Mouse (Mus musculus): ENCODE data around the gene Vps8. TPM values are rescaled to one million over a fixed set of nuclear protein-coding genes. Genes with fewer than 3 reads are reported as not detected.
A peak's percentile ranks its signal among the peaks of the same experiment; 100 is the strongest.

Vps8 gene
- polyA plus RNA-seq, 1 experiment from 2014 or later, result 14.3 TPM

GRCm38 (mm10) chr16:21492346-21492745, 69.4 kb downstream of the Vps8 start:
- peaks cover 4% of the 10 kb centered on the region for H3K4me1 ChIP-seq
- no peaks in the 10 kb centered on the region for H3K9me3 ChIP-seq
- H3K36me3 ChIP-seq, result peaks cover 6% of the 10 kb centered on the region; the same call in 1 of the 2 replicates
- H3K4me3 ChIP-seq, result no peak overlapping the region
- 62% methylated on average over 5 of the region's 5 CpGs for WGBS
- H3K27me3 ChIP-seq, result no peaks in the 10 kb centered on the region
- ATAC-seq (ENCODE audit: low FRiP score, low read depth), result no peak
- H3K9ac ChIP-seq, result no peak overlapping the region
- H3K27ac ChIP-seq, result no peak overlapping the region
- no peak overlapping the region for H3K4me2 ChIP-seq (replicated peaks)

DNA sequence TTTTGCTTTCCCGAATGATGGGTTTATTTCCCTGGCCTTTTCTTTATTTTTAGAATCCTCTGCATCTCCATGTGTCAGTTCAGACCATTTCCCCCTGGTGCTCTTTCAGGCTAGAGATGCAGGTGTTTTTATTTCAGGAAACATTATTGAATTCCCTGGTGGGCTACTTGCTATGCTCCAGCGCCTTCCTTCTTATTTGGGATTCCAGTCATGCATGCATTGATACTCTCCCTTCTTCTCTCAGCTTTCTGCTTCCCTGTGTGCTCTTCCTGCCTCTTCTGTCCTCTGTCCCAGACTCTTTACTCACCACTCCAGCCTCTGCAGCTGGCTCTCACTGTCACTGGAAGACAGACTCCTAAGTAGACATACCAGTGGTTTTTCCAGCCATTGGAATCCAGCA, 70.0 kb downstream of the Vps8 start:
- 50% methylated on average over 2 of the region's 2 CpGs for WGBS
- Histone ChIP-seq H3K4me3 (no peak overlapping the region), H3K9ac (no peak overlapping the region), H3K27ac (no peak overlapping the region), H3K27me3 (no peaks in the 10 kb centered on the region), H3K9me3 (no peaks in the 10 kb centered on the region), H3K4me1 (peaks cover 4% of the 10 kb centered on the region), H3K36me3 (peaks cover 6% of the 10 kb centered on the region; the same call in 1 of the 2 replicates), H3K4me2 (replicated peaks) (no peak overlapping the region)
- no peak for ATAC-seq (ENCODE audit: low FRiP score, low read depth)

GRCm38 (mm10) chr16:21494681-21495080, 71.8 kb downstream of the Vps8 start:
- H3K4me2 ChIP-seq (replicated peaks), result no peak overlapping the region
- no peak overlapping the region for H3K4me3 ChIP-seq
- H3K9ac ChIP-seq, result no peak overlapping the region
- H3K4me1 ChIP-seq, result peaks cover 19% of the 10 kb centered on the region
- no peaks in the 10 kb centered on the region for H3K9me3 ChIP-seq
- no peak for ATAC-seq (ENCODE audit: low FRiP score, low read depth)
- peaks cover 6% of the 10 kb centered on the region; the same call in 1 of the 2 replicates for H3K36me3 ChIP-seq
- no peak overlapping the region for H3K27ac ChIP-seq
- WGBS, result 94% methylated on average over 6 of the region's 6 CpGs
- H3K27me3 ChIP-seq, result no peaks in the 10 kb centered on the region

GRCm38 (mm10) chr16:21496799-21497198, 73.9 kb downstream of the Vps8 start:
- H3K9me3 ChIP-seq, result no peaks in the 10 kb centered on the region
- H3K4me1 ChIP-seq, result peaks cover 31% of the 10 kb centered on the region
- no peak overlapping the region for H3K4me2 ChIP-seq (replicated peaks)
- H3K4me3 ChIP-seq, result no peak overlapping the region
- H3K27ac ChIP-seq, result no peak overlapping the region
- peaks cover 6% of the 10 kb centered on the region; the same call in 1 of the 2 replicates for H3K36me3 ChIP-seq
- H3K9ac ChIP-seq, result no peak overlapping the region
- WGBS, result 89% methylated on average over 9 of the region's 9 CpGs
- no peak for ATAC-seq (ENCODE audit: low FRiP score, low read depth)
- H3K27me3 ChIP-seq, result no peaks in the 10 kb centered on the region

- Histone ChIP-seq H3K9me3 (no peaks in the 10 kb centered on the region), H3K4me1 (peaks cover 31% of the 10 kb centered on the region), H3K9ac (no peak overlapping the region), H3K4me3 (no peak overlapping the region), H3K27me3 (no peaks in the 10 kb centered on the region), H3K36me3 (peaks cover 6% of the 10 kb centered on the region; the same call in 1 of the 2 replicates), H3K4me2 (replicated peaks) (no peak overlapping the region), H3K27ac (no peak overlapping the region)
- no peak for ATAC-seq (ENCODE audit: low FRiP score, low read depth)
- 72% methylated on average over 3 of the region's 3 CpGs for WGBS
These were observed 74.7 kb downstream of the Vps8 start for GRCm38 (mm10) chr16:21497627-21498026.

DNA sequence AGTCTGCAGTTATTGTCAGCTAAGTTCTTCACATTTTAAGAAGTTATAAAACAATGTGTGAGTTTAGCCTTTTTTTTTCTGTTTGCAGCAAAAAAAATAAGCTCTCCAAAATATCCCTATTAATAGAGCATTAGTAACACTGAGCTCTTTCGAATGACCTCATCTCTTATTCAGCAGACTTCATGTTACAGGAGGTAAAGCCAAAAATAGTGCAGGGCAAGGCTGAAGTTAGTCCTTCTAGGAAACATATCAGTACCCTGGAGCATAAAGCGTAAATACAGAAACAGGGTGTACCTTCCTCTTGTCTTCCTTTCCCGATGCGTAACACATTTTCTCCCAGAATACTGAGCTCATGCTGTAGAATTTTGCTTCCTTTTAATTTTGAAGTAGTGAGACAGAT, 76.1 kb downstream of the Vps8 start:
- no peak for ATAC-seq (ENCODE audit: low FRiP score, low read depth)
- Histone ChIP-seq H3K4me3 (no peak overlapping the region), H3K27me3 (no peaks in the 10 kb centered on the region), H3K9me3 (no peaks in the 10 kb centered on the region), H3K4me2 (replicated peaks) (no peak overlapping the region), H3K27ac (peak overlapping the region; percentile 4; the same call in 1 of the 2 replicates), H3K36me3 (peaks cover 6% of the 10 kb centered on the region; the same call in 1 of the 2 replicates), H3K9ac (no peak overlapping the region), H3K4me1 (peaks cover 26% of the 10 kb centered on the region)
- 81% methylated on average over 4 of the region's 4 CpGs for WGBS

DNA sequence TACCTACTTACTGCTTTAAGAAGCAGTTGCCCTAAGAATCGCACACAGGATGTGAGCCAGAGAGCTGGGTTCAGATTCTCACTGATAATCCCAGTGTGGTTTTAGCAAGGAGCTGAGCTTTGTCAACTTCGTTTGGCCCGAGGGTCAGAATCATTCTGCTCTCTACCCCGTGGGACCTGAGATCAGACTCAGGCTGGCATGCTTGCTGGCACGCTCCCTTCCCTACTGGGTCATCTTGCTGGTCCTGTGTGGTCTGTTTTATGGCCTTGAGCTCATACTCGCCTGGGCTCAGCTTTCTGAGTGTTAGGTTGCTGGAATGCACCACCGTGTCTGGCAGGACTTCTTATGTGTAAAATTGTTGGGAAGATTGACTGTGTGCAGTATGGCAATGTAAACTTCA, 76.7 kb downstream of the Vps8 start:
- Histone ChIP-seq H3K4me3 (no peak overlapping the region), H3K27me3 (no peaks in the 10 kb centered on the region), H3K9me3 (no peaks in the 10 kb centered on the region), H3K36me3 (peaks cover 6% of the 10 kb centered on the region; the same call in 1 of the 2 replicates), H3K4me1 (peaks cover 26% of the 10 kb centered on the region), H3K4me2 (replicated peaks) (no peak overlapping the region), H3K27ac (peak overlapping the region; percentile 4; the same call in 1 of the 2 replicates), H3K9ac (no peak overlapping the region)
- no peak for ATAC-seq (ENCODE audit: low FRiP score, low read depth)
- 45% methylated on average over 7 of the region's 7 CpGs for WGBS

GRCm38 (mm10) chr16:21518833-21519232, 95.9 kb downstream of the Vps8 start:
- WGBS, result 84% methylated on average over 9 of the region's 9 CpGs

GRCm38 (mm10) chr16:21519785-21520184, 96.9 kb downstream of the Vps8 start:
- no peaks in the 10 kb centered on the region for H3K36me3 ChIP-seq
- no peak for ATAC-seq (ENCODE audit: low FRiP score, low read depth)

More at GRCm38 (mm10) chr16:21518833-21519232, 95.9 kb downstream of the Vps8 start:
- Histone ChIP-seq H3K9ac (no peak overlapping the region), H3K27me3 (no peaks in the 10 kb centered on the region), H3K27ac (no peak overlapping the region), H3K36me3 (peaks cover 2% of the 10 kb centered on the region; the same call in 1 of the 2 replicates), H3K4me3 (no peak overlapping the region), H3K9me3 (no peaks in the 10 kb centered on the region), H3K4me1 (no peaks in the 10 kb centered on the region), H3K4me2 (replicated peaks) (no peak overlapping the region)
- ATAC-seq (ENCODE audit: low FRiP score, low read depth), result no peak

GRCm38 (mm10) chr16:21523738-21524137, 100.8 kb downstream of the Vps8 start:
- H3K4me1 ChIP-seq, result no peaks in the 10 kb centered on the region
- peaks cover 7% of the 10 kb centered on the region for H3K36me3 ChIP-seq
- no peaks in the 10 kb centered on the region for H3K27me3 ChIP-seq
- 86% methylated on average over 4 of the region's 4 CpGs for WGBS
- H3K9me3 ChIP-seq, result no peaks in the 10 kb centered on the region
- no peak overlapping the region for H3K27ac ChIP-seq
- no peak for ATAC-seq (ENCODE audit: low FRiP score, low read depth)
- no peak overlapping the region for H3K9ac ChIP-seq
- H3K4me2 ChIP-seq (replicated peaks), result no peak overlapping the region
- no peak overlapping the region for H3K4me3 ChIP-seq

More at GRCm38 (mm10) chr16:21519785-21520184, 96.9 kb downstream of the Vps8 start:
- Histone ChIP-seq H3K9me3 (no peaks in the 10 kb centered on the region), H3K4me1 (no peaks in the 10 kb centered on the region), H3K27me3 (no peaks in the 10 kb centered on the region), H3K27ac (no peak overlapping the region), H3K4me2 (replicated peaks) (no peak overlapping the region), H3K9ac (no peak overlapping the region), H3K4me3 (no peak overlapping the region)

DNA sequence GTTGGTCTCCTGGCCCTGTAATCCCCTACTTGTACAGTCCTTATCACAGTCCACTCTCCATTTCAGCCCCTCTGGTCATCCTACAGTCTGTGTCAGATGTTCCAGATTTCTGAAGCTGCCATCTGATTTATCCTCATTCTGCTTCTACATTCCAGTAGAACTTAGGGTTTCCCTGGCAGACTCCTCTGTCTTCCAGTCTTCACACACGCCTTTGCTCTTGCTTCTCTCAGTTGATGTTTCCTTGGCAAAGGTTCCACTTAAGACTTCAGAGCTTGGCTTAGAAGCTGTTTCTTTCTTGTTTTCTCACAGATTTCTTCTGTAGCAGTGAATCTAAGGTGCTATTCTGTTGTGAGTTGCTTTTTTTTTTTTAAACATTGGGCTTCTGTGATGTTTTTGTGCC, 102.5 kb downstream of the Vps8 start:
- WGBS, result 91% methylated on average over 1 of the region's 1 CpGs
- no peak overlapping the region for H3K27ac ChIP-seq
- ATAC-seq (ENCODE audit: low FRiP score, low read depth), result no peak

GRCm38 (mm10) chr16:21527271-21528007, 104.5 kb downstream of the Vps8 start:
- peaks cover 7% of the 10 kb centered on the region for H3K36me3 ChIP-seq
- no peak overlapping the region for H3K27ac ChIP-seq
- no peaks in the 10 kb centered on the region for H3K27me3 ChIP-seq
- H3K9ac ChIP-seq, result no peak overlapping the region
- no peaks in the 10 kb centered on the region for H3K4me1 ChIP-seq
- H3K9me3 ChIP-seq, result no peaks in the 10 kb centered on the region
- no peak overlapping the region for H3K4me3 ChIP-seq
- no peak overlapping the region for H3K4me2 ChIP-seq (replicated peaks)
- 91% methylated on average over 10 of the region's 10 CpGs for WGBS
- no peak for ATAC-seq (ENCODE audit: low FRiP score, low read depth)

More for the DNA sequence above, 102.5 kb downstream of the Vps8 start:
- Histone ChIP-seq H3K36me3 (peaks cover 7% of the 10 kb centered on the region), H3K4me2 (replicated peaks) (no peak overlapping the region), H3K27me3 (no peaks in the 10 kb centered on the region), H3K9me3 (no peaks in the 10 kb centered on the region), H3K4me1 (no peaks in the 10 kb centered on the region), H3K9ac (no peak overlapping the region), H3K4me3 (no peak overlapping the region)
